Mouse (Mus musculus) heart, embryonic 14.5 days (tissue): ENCODE data around the gene Prdx6b. TPM values are rescaled to one million over a fixed set of nuclear protein-coding genes. Genes with fewer than 3 reads are reported as not detected.

ENCODE experiments used
- ATAC-seq: fragments of 200-750 bp; cut with Nextera tagmentation; 2 replicates; pipeline ENCODE4 v1.8.0; 2017; ENCODE audit warnings: low read depth, moderate TSS enrichment; ENCODE audit not compliant: insufficient number of reproducible peaks, insufficient read depth, low FRiP score
- H3K27ac ChIP-seq, 2 experiments: fragments of 200-500 bp in 1 of 2; fragments of 300-500 bp in 1 of 2; sonication (generic) in 1 of 2; replicated peaks in 1 of 2; 2 replicates each; pipeline ENCODE4 v1.5.1; 2012 to 2014; ENCODE audit warnings: low read depth in 2 of 2, low read length in 2 of 2, control low read depth in 1 of 2, mild to moderate bottlenecking in 1 of 2, mixed read lengths in 1 of 2; ENCODE audit not compliant: control insufficient read depth in 1 of 2, insufficient read depth in 1 of 2
- H3K27me3 ChIP-seq: fragments of 300-500 bp; sonication (generic); 2 replicates; pipeline ENCODE4 v1.6.1; 2014; ENCODE audit warnings: mild to moderate bottlenecking, low read length, control low read depth; ENCODE audit not compliant: control insufficient read depth, insufficient read depth
- H3K36me3 ChIP-seq: fragments of 300-500 bp; sonication (generic); 2 replicates; pipeline ENCODE4 v1.6.1; 2014; ENCODE audit warnings: mild to moderate bottlenecking, control low read depth, low read length, mixed read lengths; ENCODE audit not compliant: control insufficient read depth, insufficient read depth
- H3K4me1 ChIP-seq, 2 experiments: fragments of 200-500 bp in 1 of 2; fragments of 300-500 bp in 1 of 2; sonication (generic) in 1 of 2; 2 replicates each; pipeline ENCODE4 v1.6.1; 2012 to 2014; ENCODE audit warnings: low read length in 2 of 2, control low read depth in 1 of 2, mixed read lengths in 1 of 2; ENCODE audit not compliant: control insufficient read depth in 2 of 2, insufficient read depth in 2 of 2
- H3K4me2 ChIP-seq: fragments of 300-500 bp; sonication (generic); 2 replicates; pipeline ENCODE4 v1.6.1; 2014; ENCODE audit warnings: mild to moderate bottlenecking, low read length
- H3K4me3 ChIP-seq, 2 experiments: fragments of 200-500 bp in 1 of 2; fragments of 300-500 bp in 1 of 2; sonication (generic) in 1 of 2; 2 replicates each; pipeline ENCODE4 v1.5.1; 2012 to 2014; ENCODE audit warnings: low read length in 2 of 2, mild to moderate bottlenecking in 2 of 2, control low read depth in 1 of 2, low read depth in 1 of 2, moderate library complexity in 1 of 2; ENCODE audit not compliant: control insufficient read depth in 1 of 2, insufficient read depth in 1 of 2
- H3K9ac ChIP-seq: fragments of 300-500 bp; sonication (generic); 2 replicates; pipeline ENCODE4 v1.6.1; 2014; ENCODE audit warnings: mild to moderate bottlenecking, low read length
- H3K9me3 ChIP-seq: fragments of 300-500 bp; sonication (generic); 2 replicates; pipeline ENCODE4 v1.6.1; 2016; ENCODE audit warnings: low read length, control low read depth; ENCODE audit not compliant: control insufficient read depth
- WGBS: fragments of 180-500 bp; shearing (Covaris S2); extraction: QIAGEN DNeasy Blood & Tissue Kit; methylation state at CpG from one replicate; pipeline ENCODE4 v1.1.7; 2014; 5-methylcytosine and 5-hydroxymethylcytosine counted together
- polyA plus RNA-seq: library from polyadenylated mRNA; unstranded; fragments of >200 nt; fragmentation: Nextera tagmentation; extraction: Ambion mirVana; gene quantifications from 2 replicates; pipeline ENCODE4 v1.2.1, GENCODE M21; 2014

The Prdx6b gene
- polyA plus RNA-seq, 1 experiment from 2014 or later = not detected

- Histone ChIP-seq H3K27me3 (no peaks in the 10 kb centered on the region), H3K36me3 (peaks cover 79% of the 10 kb centered on the region), H3K27ac (no peak overlapping the region), H3K9ac (no peak overlapping the region), H3K4me2 (no peak overlapping the region), H3K4me1 (no peaks in the 10 kb centered on the region), H3K4me3 (no peak overlapping the region), H3K9me3 (no peaks in the 10 kb centered on the region)
- 95% methylated on average over 4 of the region's 4 CpGs for whole genome bisulfite sequencing
- ATAC-seq = no peak
Measured at GRCm38 (mm10) chr2:80322878-80323277, 30.6 kb downstream of the Prdx6b start.

GRCm38 (mm10) chr2:80325779-80326178 is 33.5 kb downstream of the Prdx6b start:
- H3K9ac ChIP-seq = no peak overlapping the region
- H3K36me3 ChIP-seq = peaks cover 83% of the 10 kb centered on the region
- no peak overlapping the region for H3K4me3 ChIP-seq
- no peaks in the 10 kb centered on the region for H3K9me3 ChIP-seq
- no peak overlapping the region for H3K4me2 ChIP-seq
- no peak for ATAC-seq
- no peaks in the 10 kb centered on the region for H3K27me3 ChIP-seq
- WGBS = 87% methylated on average over 2 of the region's 2 CpGs
- H3K4me1 ChIP-seq = no peaks in the 10 kb centered on the region
- no peak overlapping the region for H3K27ac ChIP-seq

- Histone ChIP-seq H3K36me3 (peaks cover 80% of the 10 kb centered on the region), H3K27ac (no peak overlapping the region), H3K9ac (no peak overlapping the region), H3K4me1 (no peaks in the 10 kb centered on the region), H3K9me3 (no peaks in the 10 kb centered on the region), H3K4me3 (no peak overlapping the region), H3K27me3 (no peaks in the 10 kb centered on the region), H3K4me2 (no peak overlapping the region)
- WGBS = 89% methylated on average over 6 of the region's 6 CpGs
- ATAC-seq = no peak
Measured at GRCm38 (mm10) chr2:80327272-80327671, 35.0 kb downstream of the Prdx6b start.

- H3K27me3 ChIP-seq = no peaks in the 10 kb centered on the region
- peaks cover 81% of the 10 kb centered on the region for H3K36me3 ChIP-seq
- H3K9ac ChIP-seq = no peak overlapping the region
- H3K9me3 ChIP-seq = no peaks in the 10 kb centered on the region
- WGBS = 84% methylated on average over 7 of the region's 7 CpGs
- no peak overlapping the region for H3K4me2 ChIP-seq
- H3K4me1 ChIP-seq = no peaks in the 10 kb centered on the region
- no peak overlapping the region for H3K4me3 ChIP-seq
- H3K27ac ChIP-seq = no peak overlapping the region
- ATAC-seq = no peak
Measured at GRCm38 (mm10) chr2:80328961-80329653, 36.8 kb downstream of the Prdx6b start.

GRCm38 (mm10) chr2:80340537-80340936 is 48.3 kb downstream of the Prdx6b start:
- 92% methylated on average over 9 of the region's 9 CpGs for WGBS
- Histone ChIP-seq H3K9me3 (no peaks in the 10 kb centered on the region), H3K4me3 (no peak overlapping the region), H3K27ac (no peak overlapping the region), H3K4me1 (no peaks in the 10 kb centered on the region), H3K4me2 (no peak overlapping the region), H3K36me3 (peaks cover 91% of the 10 kb centered on the region), H3K9ac (no peak overlapping the region), H3K27me3 (no peaks in the 10 kb centered on the region)
- ATAC-seq = no peak

Other genes starting within 250 kb of the Prdx6b start
- 32.4 and 36.9 TPM in 2 replicates for gene Pde1a, start 163.0 kb upstream of the Prdx6b start, polyA plus RNA-seq
- 56.9 and 57.4 TPM in 2 replicates for gene Dnajc10, start 23.0 kb downstream of the Prdx6b start, polyA plus RNA-seq
- gene Frzb, start 155.2 kb downstream of the Prdx6b start, polyA plus RNA-seq = 6.6 and 6.8 TPM in 2 replicates